Mouse (Mus musculus): Measurements from ENCODE around the gene Morc2a.

DNA sequence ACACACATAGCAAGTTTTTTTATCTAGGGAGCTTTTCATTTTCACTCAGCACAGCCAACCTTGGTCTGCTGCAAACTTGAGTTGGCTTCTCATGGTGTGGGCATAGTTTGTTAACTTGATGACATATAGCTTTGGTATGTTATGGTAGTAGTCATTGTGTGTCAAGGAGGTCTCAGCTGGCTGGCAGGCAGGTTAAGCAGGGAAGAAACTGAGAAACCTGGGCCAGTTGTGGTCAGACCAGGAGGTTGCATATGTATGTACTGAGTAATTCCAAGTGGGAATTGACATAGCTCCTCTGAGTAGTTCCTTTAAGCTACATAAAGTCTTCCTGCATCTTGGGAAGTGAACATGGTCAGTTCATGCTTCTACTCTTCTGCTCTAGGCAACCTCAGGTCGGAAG, 35.2 kb downstream of the Morc2a start:
- TF ChIP-seq CTCF (conservative IDR thresholded peaks at IDR 0.05; ENCODE audit: low read length) (no peak), POU5F1 (IDR thresholded peaks at IDR 0.05; ENCODE audit: borderline replicate concordance, low read length) (no peak), NANOG (IDR thresholded peaks at IDR 0.05; ENCODE audit: borderline replicate concordance, low read length) (no peak)
